Mouse (Mus musculus) monocyte, adult 5-6 weeks (primary cell): ENCODE data around the gene Rilp. TPM values are rescaled to one million over a fixed set of nuclear protein-coding genes. Genes with fewer than 3 reads are reported as not detected.
"Not testable (repeated sequence)": the region's sequence is repeated elsewhere in the genome, so short reads cannot be mapped to it uniquely, and the experiment has no call there.

Experiments
- ATAC-seq: fragments of 153-309, 156-312 bp; replicated peaks from 2 replicates; pipeline ENCODE4 v1.8.0; 2017; ENCODE audit warnings: mild to moderate bottlenecking; ENCODE audit not compliant: low TSS enrichment, insufficient number of reproducible peaks, severe bottlenecking, poor library complexity, low FRiP score
- total RNA-seq: library from RNA; stranded (forward); fragments of 200-1000, 200-491, 200-594 nt; gene quantifications from 3 replicates; pipeline ENCODE4 v1.2.3, GENCODE M21; 2017

The Rilp gene
- total RNA-seq, 1 experiment from 2014 or later = 7.0 TPM

DNA sequence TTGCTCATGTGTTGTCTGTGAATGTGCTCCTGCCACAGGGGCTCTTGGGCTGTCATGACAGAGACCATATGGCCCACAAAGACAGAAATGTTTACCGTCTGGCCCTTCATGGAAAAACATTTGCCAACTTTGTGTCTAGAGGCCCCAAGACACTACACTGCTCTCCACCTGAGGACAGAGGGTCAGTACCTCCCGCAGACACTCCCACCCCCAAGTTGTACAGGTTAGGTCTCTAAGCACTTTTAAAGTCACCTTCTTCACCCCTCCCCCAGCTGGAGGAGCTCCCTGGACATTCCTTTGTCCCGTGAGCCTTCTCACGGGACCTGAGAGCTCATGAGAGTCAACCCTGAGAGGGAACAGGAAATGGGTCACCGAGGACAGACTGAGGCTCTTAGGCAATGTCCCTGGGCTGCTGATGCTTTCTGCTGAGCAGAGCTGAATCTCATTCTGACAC lies 39.8 kb downstream of the Rilp start:
- peak; percentile 82 for ATAC-seq

- ATAC-seq = no peak
Measured at GRCm38 (mm10) chr11:75550200-75550946, 40.5 kb downstream of the Rilp start.

GRCm38 (mm10) chr11:75551321-75551720 lies 41.4 kb downstream of the Rilp start:
- ATAC-seq = no peak

DNA sequence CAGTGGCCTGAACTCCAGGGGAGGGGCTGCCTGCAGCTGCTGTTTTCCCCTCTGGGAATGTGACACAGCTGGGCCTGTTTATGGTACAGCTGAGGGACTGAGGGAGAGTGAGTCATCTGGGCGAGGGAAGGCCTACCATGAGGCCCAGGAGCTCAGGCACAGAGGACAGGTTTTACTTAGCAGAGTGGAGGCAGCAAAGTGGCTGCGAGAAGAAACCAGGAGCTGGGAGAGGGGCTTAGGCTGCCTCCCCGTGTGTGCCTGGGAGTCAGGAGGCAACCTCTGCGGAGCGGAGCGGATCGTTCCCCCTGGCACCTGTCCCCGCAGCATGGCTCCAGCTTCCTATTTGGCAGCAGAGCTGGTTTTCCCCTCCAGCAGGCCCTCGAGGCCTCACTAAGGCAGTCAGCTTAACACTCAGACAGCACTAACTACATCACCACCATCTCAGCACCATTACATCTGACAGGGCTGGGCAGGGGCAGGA lies 42.1 kb downstream of the Rilp start:
- no peak for ATAC-seq

DNA sequence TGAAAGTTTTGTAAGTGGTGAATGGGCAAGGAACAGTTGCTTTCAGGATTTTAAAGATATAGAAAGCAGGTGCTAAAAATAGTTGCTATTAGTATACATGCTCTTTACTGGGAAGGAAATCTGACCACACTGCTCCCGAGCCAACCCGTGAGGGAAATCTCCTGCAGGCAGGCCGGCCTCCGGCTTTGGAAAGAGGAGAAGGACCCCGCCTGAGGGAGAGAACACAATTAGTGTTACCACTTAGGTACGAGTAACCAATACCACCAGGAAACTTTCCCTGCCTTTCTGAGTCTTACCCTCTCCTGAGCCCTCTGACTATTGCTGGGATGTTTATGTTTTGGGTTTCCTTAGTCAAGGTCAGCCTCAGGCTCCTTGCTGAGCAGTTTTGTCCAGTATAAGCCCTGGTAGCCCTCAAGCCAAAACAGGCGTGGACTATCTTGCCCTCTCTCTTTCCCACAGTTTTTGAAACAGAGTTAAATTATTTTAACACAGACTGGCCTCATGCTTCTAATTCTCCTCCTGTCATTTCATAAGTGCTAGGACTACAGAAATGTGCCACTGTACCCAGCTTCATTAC lies 43.1 kb downstream of the Rilp start:
- no peak for ATAC-seq

GRCm38 (mm10) chr11:75556006-75556405 lies 46.1 kb downstream of the Rilp start:
- not testable (repeated sequence) for ATAC-seq

- ATAC-seq = no peak
Measured at GRCm38 (mm10) chr11:75557142-75557541, 47.2 kb downstream of the Rilp start.

DNA sequence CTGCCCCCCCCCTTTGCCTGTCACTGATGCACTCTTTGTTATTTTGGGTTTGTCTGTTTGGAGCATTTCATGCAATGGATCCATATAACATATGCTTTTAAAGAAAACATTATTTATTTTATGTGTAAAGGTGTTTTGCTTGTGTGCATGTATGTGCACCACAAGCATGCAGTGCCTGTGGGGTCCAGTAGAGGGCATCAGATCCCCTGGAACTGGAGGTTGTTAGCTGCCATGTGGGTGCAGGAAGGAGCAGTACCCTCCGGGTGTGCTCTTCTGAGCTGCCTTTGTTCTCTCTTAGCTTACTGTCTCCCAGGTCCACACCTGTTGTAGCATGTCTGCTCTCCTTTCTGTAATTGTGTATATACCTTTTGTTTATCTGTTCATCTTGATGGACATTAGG lies 48.2 kb downstream of the Rilp start:
- ATAC-seq = peak; percentile 45; the same call in 1 of the 2 replicates

DNA sequence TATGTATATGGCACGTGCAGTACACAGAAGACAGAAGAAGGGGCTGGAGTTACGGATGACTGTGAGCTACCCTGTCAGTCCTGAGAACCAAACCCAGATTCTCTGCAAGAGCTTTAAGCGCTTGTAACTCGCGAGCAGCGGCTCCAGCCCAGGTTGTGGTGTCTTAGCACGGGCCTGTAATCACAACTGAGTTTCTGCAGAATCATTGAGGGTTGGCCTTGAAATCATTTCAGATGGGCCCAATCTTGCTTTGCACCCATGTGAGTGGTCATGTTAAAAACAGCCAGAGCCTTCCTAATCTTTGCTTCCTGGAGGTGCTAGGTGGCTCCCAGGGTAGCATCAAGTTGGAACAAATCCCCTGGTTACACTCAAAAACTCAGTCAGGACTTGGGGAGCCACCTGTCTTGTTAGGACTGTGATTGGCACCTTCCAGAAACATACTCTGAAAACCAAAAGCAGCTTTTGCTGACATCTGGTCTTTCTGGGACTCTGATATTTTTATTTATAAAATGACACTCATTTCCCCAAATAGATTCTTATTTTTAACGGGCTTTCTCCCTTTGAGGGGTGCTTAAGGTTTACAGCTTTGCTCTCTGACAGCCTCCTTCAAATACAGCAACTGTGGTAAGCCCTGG lies 50.1 kb downstream of the Rilp start:
- ATAC-seq = no peak

DNA sequence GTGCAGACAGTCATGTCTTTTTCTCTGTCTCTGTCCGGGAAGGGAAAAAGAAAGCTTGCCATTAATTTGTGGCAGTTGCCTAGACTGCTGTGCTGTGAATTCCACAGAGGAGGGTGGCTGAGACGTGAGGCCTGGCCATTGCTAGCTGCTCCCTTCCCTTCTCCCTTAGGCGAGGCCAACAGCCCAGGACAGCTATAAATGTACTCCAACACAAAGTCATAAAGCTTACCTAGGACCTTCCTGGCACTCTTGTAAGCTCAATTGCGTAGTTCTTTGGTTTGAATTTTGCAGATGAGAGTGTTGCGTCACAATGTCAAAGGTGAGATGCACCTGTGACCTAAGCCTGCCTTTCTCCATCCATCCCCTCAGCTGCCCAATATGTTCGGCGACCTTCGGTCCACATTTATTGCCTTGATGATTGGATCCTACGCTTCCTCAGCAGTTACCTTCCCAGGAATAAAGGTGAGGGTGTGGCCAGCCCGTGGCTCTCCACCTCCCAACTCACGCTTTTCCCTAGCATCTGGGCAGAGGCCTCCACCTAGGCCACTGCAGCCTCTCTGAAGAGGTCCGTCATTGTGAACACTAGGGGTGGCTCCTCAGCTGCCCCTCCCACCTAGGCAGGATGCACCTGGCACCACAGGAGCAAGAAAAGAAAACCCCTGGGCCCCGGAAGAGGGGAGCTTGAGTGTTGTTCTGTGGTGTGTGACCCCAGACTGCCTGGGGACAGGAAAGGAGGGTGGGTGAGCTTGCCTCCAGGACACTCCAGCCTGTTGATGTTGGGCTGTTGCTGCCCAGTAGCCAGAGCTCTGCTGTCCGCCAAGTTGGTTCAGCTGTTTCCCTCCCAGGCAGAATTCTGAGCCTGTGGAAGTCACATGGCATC lies 50.9 kb downstream of the Rilp start:
- ATAC-seq = no peak

GRCm38 (mm10) chr11:75561410-75561791 lies 51.5 kb downstream of the Rilp start:
- no peak for ATAC-seq

Other genes with a start within 250 kb of the Rilp start
- 80.4 to 103 TPM (median 85.0 TPM) in 3 replicates for gene Rpa1, start 161.8 kb upstream of the Rilp start, total RNA-seq
- gene Smyd4, start 161.7 kb upstream of the Rilp start, total RNA-seq = 11.4 to 20.4 TPM (median 12.6 TPM) in 3 replicates
- gene Serpinf1, start 87.4 kb upstream of the Rilp start, total RNA-seq = not detected in 3 replicates
- 0.19 TPM in 1 of 3 replicates, not detected in the others for gene Serpinf2, start 70.5 kb upstream of the Rilp start, total RNA-seq
- gene Wdr81, start 55.4 kb upstream of the Rilp start, total RNA-seq = 15.9 to 17.9 TPM (median 16.5 TPM) in 3 replicates
- gene Tlcd2, start 48.4 kb upstream of the Rilp start, total RNA-seq = 1.0 to 8.1 TPM (median 1.3 TPM) in 3 replicates
- 65.5 to 114 TPM (median 72.0 TPM) in 3 replicates for gene Prpf8, start 23.3 kb upstream of the Rilp start, total RNA-seq
- 1.6 TPM in 2 of 3 replicates, not detected in the other for gene Scarf1, start 3.4 kb downstream of the Rilp start, total RNA-seq
- 33.3 to 44.2 TPM (median 36.6 TPM) in 3 replicates for gene Slc43a2, start 21.6 kb downstream of the Rilp start, total RNA-seq
- gene Pitpna, start 78.0 kb downstream of the Rilp start, total RNA-seq = 113 to 174 TPM (median 147 TPM) in 3 replicates
- gene Inpp5k, start 120.9 kb downstream of the Rilp start, total RNA-seq = 68.4 to 82.5 TPM (median 80.2 TPM) in 3 replicates
- 93.0 to 115 TPM (median 97.0 TPM) in 3 replicates for gene Myo1c, start 140.4 kb downstream of the Rilp start, total RNA-seq
- 101 to 126 TPM (median 121 TPM) in 3 replicates for gene Crk, start 169.2 kb downstream of the Rilp start, total RNA-seq
- gene Ywhae, start 222.8 kb downstream of the Rilp start, total RNA-seq = 136 to 226 TPM (median 205 TPM) in 3 replicates